Mouse (Mus musculus): Measurements from ENCODE around the gene Elf5.

Gene Elf5

DNA sequence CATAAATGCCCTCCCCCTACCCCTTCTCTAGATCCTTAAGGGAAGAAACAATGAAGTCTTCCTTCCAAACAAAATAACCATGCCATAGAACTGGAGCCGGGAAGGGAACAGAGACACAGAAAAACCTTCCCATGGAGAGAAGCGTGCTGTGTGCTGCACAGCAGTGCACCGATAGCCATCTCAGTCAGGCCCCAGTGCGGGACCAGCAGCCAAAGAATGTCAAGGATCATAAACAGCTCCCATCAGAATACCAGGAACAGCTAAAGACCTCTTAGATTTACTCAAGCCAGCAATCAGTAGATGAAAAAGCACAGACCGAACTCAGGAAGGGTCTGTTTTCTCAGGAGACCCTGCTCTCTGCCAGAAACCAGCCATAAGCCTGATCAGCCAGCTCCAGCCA lies 25.0 kb downstream of the Elf5 start:
- peak; percentile 24 for DNase-seq

DNA sequence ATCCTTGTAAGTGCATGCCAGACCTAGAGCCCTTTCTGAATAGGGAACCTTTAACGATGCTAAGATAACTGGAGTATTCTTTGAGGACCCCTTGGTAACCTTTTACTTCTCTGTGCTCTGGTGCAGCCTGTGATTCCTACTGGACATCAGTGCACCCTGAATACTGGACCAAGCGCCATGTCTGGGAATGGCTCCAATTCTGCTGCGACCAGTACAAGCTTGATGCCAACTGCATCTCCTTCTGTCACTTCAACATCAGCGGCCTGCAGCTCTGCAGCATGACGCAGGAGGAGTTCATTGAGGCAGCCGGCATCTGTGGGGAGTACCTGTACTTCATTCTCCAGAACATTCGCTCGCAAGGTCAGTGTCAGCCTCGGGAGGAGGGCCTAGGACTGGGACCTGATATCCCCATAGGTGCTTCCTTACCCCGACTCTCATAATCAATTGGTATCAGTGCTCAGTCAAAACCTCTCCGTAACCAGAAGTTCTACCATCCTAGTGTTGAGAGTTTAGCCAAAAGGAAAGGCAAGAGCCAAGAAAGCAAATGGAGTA lies 27.7 kb downstream of the Elf5 start:
- no peak for DNase-seq

DNA sequence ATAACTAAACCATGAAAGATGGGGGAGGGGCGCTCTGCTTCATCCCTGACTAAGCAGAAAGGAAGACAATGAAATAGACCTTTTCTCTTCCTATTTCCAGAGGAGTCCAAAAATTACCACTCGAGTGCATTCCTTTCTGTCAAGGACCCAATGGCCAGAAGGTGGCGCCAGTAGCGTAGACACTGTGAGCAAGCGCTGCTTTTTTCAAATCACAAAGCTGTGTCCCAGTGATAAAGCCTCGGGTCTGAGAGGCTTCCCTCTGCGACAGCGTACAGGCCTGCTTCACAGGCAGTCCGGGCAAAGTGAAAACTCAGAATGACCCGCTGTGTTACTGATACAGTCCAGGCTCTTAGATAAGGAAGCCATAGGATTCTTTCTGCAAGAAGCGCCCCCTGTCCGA lies 28.2 kb downstream of the Elf5 start:
- DNase-seq, result peak; percentile 62

DNA sequence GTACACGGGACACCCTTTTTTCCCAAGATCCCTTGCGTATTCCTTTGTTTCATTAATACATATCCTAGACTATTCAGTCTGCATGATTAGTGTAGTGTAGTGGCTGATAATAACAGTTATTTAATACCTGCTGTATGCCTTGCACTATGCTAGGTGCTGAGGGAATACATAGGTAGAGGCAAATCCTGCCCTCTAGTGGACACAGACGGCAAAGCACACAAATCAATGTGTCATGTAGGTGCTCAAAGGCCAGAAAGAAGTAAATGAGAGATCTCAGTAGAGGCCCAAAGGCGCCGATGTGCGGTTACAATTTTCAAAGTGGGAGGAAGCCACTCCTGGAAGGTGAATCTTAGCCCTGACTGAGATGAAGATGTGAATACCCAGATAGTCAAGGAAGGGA lies 34.3 kb downstream of the Elf5 start:
- DNase-seq, result peak; percentile 51

DNA sequence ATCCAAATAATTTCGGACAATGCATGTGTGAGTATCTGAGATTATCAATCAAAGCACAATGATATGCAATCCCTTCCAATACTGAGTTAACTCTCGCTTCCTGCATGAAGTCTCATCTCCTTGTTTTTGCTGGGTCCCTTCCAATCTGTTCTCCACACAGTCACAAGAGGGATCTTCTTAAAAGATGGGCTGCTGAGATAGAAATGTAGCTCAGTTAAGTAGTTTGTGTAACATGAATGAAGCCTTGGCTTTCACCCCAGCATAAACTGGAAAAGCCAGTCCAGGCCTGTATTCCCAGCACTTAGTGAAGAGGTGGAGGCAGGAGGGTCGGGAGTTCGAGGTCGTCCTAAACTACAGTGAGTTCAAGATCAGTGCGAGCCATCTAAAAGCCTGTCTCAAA lies 34.8 kb downstream of the Elf5 start:
- DNase-seq, result no peak

DNA sequence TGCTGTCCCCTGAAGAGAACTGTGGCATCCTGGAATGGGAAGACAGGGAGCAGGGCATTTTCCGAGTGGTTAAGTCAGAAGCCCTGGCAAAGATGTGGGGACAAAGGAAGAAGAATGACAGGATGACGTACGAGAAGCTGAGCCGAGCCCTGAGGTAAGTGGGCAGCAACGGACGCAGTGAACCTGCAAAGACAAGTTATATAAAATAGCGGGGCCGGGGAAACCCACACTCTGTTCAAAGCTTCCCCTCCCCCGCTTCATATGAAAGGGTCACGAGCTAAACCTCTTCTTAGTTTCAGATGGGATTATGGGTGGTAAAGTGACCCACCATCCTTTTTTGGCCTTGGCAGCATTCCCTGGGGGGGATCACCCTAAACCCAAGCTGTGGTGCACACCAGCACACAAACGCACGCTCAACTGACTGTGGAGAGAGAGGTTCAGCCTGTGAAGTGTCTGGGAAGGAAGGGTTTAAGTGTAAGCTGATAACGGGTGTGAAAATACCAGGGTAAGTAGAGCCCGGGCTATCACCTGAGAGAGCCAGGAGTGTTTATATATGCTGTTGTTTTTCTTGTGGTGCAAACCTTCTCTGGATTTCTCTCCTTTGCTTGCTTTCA lies 37.6 kb downstream of the Elf5 start:
- no peak for DNase-seq

DNA sequence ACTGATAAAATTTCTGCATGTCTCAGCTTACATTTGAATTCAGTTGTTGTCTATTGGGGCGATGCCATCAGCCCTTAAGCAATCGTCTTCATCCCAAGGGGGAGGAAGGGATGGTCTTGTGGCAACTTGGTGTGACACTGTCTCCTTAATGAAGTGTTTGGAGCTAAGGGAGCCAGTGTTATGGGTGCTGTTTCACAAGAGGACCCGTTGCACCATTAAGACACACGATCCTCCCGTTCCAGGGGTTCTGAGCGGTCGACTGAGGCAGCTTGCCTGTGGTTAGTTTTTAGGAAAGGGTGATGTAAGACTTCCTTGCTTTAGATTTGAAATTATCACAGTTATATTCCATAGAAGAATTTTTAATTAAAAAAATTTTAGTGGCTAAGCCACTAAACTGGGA lies 38.3 kb downstream of the Elf5 start:
- DNase-seq, result no peak

DNA sequence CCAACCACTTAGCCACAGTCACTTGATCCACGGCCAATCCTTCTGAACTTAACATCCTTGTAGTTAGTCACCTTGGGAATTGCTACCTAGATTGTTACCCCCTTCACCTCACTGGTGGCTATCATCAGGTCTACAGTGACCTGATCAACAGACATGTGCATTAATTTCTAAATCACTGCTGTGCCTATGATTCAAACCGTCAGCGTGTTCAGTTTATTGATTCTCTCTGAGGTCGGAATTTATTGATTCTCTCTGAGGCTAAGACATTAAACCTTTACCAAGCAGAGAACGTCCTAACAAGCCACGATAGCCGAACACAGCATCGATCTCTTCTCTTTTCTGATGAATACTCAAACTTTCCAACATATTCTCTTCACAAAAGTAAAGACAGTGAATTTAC lies 38.8 kb downstream of the Elf5 start:
- no peak for DNase-seq

DNA sequence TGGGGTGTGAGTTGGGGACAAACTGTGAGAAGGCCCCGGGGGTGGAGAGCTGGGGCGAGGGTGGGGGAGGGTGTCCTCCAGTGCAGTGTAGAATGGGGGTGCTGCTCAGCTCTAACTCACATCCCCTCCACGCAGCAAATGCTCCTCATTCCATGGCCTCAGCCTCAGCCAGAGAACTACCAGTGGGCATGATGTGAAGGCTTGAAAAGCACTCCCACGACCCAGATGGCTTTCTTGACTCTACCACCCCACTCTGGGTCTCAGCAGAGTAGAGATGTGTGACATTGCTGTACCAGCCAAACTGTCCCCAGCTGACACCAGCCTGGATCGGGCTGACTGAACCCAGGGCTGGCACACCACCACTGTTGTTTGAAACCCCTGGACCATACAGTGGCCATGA lies 41.1 kb downstream of the Elf5 start:
- no peak for DNase-seq

DNA sequence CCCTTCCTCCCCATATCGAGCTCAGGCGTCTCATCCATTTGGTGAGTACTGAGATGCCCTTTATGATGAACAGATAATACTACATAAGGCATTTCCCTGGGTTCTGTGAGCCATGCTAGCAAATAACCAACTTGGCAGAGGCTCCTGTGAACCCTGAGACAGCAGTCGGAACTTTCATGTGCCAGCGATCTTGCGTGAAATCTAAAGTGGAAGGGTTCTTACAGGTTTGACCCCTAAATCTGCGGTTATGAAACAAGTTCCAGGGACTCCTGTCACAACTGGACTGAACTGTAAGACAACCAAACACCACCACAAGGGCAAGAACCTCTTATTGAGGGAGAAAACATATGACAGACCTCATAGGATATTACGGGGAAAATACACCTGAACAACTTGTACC lies 44.3 kb downstream of the Elf5 start:
- no peak for DNase-seq

DNA sequence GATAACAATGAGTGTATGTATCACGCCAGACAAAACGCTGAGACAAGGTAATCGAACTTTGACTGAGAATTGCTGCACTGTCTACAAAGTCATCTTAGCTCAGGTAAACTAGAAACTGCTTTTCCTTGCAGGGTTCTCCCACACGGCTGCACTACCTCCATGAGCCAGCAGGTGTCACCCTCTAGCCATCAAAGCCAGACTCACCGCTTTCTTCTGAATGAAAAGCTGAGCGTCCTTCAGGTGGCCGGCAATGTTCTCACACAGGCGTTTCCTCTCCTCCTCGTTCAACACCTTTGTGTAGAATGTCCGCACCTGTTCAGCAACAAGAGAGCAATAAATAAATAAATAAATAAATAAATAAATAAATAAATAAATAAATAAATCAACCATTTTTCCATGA lies 45.2 kb downstream of the Elf5 start:
- DNase-seq, result peak; percentile 71

DNA sequence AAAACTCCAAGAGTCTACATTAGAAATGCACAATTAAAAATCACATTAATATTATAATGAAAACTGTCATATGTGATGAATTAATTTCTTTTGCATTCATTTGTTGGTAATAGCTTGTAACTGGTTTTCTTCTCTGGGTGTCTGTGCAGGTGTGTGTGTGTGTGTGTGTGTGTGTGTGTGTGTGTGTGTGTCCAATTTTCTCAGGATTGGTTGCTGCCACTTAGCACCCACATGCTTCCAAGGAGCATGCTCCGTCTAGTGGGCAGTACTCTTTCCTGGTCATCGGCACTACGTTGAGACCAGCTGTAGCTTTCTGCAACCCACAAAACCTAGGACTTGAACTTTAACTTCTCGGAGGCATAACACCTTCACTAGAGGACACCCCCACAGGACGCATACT lies 45.6 kb downstream of the Elf5 start:
- DNase-seq, result no peak

DNA sequence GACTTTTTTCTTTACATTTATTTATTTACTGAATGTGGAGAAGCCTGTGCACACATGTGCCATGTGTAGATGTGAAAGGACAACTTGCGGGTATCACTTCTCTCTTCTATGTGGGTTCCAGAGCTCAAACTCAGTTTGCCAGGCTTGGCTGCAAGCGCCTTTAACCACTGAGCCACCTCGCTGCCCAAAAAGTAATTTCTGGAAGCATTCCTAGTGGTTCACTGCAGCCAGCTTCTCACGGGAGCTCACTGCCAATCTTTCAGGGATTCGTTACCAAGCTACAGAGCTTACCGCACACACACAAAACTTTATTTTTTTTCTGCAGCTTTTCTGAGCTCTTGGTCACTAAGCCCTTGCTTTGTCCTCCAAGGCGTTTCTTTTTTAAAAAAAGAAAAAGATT lies 46.1 kb downstream of the Elf5 start:
- DNase-seq, result no peak

DNA sequence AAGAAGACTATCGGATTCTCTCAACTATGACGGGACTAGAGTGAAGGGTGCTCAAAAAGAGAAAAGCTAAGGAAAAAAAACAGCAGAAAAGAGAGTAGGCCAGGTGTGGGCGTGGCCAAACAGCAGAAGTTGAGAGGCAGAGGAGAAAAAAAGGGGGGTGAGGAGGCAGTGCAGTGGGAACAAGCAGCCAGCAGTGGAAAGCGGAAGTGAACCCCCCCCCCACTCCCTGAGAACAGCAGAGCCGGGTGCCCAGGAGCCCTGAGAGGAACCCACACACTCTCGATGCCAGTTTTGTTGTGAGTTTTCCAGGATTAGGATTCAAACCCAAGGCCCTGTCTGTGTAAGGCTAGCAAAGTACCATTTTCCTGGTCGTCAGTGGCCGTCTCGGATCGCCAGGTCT lies 47.6 kb downstream of the Elf5 start:
- DNase-seq, result no peak

DNA sequence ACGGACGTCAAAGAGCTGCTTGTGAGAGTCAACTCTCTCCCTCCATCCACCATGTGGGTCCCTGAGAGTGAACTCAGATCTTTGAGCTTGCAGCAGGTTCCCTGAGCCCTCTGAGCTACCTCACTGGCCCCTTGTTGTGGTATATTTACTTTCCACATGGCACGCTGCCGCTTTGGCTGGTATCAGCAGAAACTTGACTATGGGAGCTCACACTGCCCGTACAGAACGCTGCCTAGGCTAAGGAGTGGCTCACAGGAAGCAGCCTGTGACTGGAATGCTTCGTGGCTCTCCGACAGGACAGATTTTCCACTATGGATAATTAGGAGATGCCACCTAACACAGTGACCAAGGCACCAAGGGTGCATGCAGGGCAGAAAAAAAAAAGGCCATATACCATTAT lies 49.7 kb downstream of the Elf5 start:
- no peak for DNase-seq

DNA sequence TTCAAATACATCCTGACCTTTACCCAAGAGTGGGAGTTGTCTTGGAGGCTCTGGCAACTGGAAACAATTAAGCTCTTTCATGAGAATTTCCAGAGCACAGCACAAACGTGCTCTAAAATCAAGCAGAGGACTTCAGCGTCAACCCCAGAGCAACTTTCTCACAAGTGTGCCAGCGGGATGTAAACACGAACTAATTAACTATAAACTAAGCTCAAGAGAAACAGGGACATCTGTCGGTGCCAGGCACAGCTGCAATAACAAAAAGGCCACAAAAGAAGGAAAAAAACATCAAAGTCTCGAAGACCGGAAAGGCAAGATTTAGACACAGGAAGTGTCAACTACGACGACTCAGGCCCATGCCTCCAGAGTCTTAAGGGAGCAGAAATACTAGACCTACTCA lies 50.3 kb downstream of the Elf5 start:
- DNase-seq, result no peak

DNA sequence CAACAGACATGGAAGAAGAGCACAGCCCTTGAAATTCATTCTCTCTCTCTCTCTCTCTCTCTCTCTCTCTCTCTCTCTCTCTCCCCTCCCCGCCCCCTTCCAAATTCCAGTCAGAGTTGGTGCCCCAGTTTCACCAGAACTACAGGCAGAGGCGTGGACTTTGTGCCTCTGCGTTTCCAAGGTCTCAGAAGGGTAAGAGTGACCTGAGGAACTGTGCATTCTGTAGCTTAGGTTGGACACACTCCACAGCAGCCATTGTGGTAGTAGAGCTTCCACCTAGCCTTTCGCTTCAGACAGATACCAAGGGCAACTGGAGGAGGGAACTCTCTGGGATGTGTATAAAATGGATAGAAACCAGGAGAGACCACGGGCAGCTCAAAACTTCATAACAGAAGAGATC lies 51.3 kb downstream of the Elf5 start:
- DNase-seq, result no peak

DNA sequence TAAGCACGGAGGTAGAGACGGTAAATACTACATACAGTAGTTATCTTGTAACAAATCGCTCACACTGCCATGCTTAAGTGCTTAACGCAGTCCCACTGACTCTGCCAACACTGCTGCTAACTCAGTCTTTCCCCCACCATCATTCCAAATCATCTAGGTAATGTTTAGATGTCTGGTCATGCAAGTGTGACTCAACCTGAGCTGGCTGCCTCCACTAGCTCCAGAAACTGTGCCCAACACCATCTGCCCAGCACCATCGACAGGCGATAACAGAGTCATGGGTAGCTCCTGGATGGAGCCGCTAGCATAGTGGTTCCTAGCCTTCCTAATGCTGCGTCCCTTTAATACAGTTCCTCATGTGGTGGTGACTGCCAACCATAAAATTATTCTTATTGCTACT lies 53.0 kb downstream of the Elf5 start:
- DNase-seq, result no peak

DNA sequence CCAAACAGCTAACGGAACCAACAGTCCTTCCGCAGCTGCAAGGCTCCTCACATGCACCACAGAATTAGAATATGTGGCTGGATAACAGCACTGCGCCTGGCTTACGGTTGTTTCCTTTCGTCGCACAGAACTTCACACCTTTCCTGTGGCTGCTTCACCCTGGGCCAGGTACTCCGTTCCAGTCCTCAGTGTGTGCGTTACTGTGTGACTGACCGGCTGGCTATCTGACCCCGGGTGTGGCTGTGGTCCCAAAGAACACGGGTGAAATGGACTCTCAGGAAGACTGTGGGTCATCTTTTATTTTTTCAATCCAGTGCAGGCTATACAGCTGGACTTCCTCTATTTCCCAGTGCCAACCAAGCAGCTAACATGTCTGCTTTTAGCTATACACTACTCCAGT lies 53.9 kb downstream of the Elf5 start:
- no peak for DNase-seq

DNA sequence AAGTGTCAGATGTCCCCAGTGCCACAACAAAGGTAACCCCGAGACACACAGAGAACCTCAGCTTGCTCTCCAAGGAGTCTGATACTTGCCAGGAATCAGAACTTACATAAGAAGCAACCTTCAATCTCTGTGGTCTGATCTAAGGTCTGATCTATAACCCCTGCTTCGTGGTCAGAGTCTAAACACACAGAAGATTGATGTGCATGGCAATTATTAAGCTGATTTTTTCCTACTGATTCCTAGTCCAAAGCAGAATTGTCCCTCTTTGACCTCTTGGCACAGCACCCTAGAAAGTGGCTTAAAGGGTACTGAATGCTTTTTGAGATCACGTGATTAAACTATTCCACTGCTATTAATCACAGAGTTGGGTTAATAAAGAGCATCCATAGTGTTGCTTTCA lies 54.8 kb downstream of the Elf5 start:
- DNase-seq, result peak; percentile 71

DNA sequence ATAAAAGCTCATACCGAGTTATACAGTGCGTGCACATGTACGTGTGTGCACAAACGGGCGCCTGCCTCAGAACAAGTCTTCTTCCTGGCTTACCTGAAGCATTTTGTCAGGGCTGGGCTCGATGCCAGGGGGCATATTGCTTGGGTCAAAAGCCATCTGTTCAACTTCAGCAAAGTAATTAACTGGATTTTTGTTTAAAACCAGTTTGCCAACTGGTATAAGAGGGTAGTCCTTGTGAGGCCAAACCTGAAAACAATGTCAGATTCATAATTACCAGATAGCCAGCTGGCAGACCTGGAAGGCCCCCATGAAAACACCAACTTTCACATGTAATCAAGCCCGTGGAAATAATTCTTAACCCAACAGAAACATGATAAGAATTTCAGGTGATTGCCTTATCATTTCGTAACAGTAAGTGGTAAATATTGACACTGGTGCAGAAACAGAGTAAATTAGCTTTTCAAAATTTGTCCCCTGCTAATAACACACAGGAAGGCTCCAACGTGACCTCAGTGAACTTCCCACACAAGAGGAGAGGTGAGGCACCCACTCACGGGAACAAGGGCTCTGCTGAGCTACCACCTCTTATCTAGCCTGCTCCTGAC lies 55.6 kb downstream of the Elf5 start:
- DNase-seq, result peak; percentile 69

DNA sequence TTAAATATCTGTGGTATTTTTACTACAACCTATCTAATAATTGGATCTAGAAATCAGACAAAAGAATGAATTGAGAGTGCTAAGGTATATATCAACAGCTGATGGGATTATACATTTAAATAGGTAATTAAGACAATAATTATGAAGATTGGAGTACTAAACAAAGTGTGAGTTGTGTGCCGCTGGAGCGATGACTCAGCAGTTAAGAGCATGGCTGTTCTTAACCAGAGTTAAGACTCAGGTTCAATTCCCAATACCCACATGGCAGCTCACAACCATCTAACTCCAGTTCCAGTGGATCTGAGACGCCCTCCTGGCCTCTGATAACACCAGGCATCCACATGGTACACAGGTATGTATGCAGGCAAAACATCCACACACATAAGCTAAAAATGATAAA lies 61.9 kb downstream of the Elf5 start:
- no peak for DNase-seq

DNA sequence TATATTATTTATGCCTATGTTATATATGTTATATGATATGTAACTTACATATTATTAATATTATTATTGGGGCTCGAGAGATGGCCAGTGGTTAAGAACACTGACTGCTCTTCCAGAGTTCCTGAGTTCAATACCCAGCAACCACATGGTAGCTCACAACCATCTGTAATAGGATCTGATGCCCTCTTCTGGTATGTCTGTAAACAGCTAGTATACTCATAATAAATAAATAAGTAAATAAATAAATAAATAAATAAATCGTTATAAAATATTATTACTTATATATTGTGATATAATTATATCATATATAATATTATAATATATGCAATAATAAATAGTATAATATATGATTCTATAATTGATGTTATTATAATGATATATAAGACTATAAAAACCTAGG lies 64.7 kb downstream of the Elf5 start:
- DNase-seq, result no peak

DNA sequence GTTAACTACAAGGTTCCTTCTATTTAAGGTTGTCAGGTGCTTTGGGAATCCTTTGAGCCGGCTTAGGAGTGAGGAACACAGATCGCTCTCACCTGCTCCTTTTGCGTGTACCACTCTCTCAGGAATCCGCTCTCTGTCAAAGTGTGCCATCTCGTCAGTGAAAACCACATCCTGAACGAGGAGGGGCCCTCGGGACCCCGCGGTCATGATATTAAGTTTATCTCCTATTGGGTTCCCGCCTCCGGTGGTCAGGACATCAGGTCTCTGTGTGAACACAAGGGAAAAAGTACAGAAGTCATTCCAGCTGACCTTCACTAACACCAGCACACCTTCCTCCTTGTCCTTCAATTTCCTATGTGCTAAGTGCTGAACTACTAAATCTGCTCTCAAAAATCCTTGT lies 65.2 kb downstream of the Elf5 start:
- DNase-seq, result no peak

DNA sequence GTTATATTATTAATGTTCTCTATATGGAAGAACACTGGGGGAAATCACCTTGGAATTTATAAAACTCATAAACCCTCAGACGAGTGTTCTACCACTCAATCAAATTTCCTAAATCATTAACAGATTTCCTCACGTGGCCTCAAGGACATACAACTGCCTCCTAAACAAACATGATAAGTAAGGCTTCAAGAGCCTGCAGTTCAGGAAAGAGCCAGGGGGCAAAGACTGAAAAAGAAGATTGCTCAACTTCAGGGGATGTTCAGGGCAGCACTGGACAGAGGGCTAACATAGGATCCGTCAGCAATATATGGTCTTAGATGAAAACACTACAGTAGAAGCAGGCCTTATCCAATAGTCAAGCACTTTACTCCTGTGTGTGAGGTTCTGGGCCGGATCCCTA lies 66.0 kb downstream of the Elf5 start:
- peak; percentile 62 for DNase-seq

Data from kidney, adult 11 months (tissue).